Mouse (Mus musculus): ENCODE measurements around the gene Lpcat1.

Lpcat1 gene

DNA sequence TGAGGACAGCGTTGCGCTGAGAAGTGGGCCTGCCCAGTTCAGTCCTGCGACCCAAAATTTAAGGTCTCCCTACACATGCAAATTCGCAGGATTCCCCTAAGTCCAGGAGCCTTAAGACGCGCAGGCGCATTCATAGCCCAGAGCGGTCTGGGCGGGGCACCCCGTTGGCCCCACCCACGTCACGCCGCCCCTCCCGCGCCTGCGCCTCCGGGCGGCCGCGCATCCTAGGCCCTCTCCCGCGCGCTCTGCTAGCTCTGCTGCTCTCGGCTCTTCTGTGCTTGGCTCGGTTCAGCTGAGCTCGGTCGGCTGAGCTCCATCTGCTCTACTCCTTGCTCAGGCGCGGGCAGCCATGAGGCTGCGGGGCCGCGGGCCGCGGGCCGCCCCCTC is at the start of gene Lpcat1:
Gene Lpcat1, plus strand, starts transcription at position 164 of the 387 bp plus-strand sequence.
- peak; percentile 93 for DNase-seq

DNA sequence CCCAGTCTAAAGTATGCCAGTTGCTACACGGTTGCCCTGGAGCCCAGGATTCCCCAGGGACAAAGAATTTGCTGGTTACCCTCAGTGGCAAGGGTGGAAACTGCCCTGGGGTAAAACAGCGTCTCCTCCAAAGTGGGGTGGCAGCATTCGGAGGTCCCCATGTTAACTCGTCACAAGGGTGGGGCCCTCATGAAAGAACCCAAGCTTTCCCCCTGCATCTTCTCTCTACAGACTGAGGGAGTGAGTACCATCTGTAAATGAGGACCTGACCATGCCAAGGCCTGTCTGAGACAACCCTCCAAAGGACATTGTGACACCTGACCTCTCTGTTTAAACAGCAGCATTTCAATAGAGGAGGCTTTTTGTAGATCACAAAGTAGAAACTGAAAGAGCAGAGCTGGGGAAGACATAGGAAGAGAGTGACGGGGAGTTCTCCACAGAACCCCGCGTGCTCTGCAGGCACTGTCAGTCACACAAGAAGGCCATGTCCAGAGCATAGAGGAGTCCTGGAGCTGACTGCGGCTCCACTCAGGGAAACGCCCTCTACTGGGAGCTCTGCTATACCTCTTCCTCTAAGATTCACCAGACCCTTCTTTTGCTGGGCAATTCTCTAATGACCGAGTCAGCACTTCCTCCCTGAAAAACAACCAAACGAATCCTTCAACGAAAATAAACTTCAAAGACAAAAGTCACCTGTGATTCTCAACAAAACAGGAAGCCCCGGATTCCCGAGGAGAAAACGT is 49.3 kb upstream of the Lpcat1 start:
- DNase-seq = peak; percentile 43

DNA sequence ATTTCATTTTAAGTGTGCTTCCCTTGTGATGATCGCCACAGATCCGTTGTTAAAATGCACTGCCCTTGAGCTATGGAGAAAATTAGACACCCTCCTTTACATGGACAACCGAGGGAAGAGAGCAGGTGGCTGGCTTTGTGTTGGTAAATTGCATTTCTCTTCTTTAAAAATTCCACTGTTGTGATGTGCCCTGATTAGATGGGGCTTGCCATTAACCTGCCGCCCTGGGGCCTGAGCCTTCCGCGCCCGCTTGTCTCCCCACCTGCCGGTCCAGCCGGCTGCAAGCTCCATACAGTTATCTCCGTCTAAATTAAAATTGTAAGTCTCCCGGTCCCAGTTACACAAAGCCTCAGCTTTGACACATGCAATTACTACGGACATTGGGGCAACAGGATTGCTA is 48.7 kb upstream of the Lpcat1 start:
- no peak for DNase-seq

DNA sequence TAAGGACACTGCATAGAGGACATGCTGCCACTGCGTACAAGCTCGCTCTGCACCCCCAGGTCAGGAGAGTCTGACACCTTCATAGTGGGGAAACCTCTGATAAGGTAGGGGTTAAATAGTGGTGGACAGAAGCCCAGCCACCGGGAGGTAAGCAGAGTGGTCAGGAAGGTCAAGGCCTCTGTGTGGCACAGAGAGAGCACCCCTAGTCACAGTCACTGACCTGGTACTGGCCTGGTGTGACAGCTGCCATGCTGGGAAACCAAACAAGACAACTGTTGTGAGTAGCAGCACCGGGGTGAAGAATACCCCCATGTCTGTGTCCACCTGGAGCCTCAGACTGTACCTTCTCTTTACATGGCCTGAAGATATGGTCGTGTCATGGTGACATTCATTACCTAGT is 47.8 kb upstream of the Lpcat1 start:
- no peak for DNase-seq

DNA sequence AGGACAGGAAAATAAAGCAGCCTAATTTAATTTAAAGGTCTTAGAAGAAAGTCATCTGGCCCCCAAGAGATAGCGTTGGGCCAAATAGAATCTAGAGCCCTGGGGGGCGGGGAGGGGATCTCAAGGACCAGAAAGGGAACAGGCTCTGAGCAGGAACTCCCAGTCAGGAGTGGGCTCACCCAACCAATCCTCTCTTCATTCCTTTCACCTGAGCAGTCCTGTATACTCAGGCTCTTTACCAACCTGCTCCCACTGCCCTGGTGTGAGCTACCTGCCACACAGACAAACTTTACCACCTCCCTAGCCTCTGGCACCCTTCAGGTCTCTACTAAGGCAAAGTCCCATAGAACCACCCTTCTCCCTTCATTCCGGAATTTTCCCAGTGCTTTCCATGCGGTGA is 44.0 kb upstream of the Lpcat1 start:
- no peak for DNase-seq

DNA sequence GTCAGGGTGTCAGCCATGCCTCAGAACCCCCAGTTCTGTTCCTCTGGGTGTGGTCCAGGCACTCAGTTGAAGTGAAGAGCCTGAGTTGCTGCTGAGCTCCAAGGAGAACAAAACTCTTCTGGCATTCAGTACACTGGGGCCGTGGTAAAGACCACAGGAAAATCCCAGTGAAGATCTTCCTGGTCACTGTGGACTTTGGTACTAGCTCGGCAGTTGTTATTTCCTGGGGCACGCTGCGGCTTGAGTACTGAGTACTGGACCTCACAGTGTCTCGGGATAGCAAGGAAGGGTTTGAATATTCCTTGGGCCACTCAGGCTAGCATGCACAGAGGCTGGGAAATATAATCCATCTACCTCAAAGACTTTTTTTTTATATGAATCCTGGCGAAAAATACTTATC is 42.0 kb upstream of the Lpcat1 start:
- DNase-seq = no peak

DNA sequence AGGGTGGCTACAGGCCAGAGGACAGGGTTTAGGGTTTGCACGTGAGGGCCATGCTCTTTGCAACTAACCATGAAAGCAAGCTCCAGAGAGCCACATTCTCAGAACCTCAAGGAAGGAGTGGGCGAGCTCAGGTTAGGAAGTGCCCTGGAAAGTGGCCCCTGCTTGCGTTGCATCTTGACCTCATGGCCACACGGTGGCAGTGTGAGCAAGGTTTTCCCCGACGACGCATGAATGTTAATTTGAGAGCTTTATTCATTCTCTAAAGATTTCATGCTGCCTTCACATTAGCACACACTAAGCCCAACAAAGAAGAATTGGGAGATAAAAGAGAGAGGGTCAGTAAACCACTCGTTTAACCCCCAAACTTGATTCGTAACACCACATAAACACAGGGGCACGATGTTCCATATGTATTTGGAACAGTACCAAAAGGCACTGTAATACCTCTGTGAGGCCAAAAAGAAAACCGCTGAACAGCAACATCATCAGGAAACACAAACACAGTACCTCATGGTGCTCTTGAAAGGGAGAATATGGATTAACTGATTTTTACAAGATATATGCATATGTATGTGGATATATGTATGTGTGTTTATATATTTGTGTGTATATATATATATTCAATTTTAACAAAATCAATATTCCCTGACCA is 41.0 kb upstream of the Lpcat1 start:
- DNase-seq = peak; percentile 72

DNA sequence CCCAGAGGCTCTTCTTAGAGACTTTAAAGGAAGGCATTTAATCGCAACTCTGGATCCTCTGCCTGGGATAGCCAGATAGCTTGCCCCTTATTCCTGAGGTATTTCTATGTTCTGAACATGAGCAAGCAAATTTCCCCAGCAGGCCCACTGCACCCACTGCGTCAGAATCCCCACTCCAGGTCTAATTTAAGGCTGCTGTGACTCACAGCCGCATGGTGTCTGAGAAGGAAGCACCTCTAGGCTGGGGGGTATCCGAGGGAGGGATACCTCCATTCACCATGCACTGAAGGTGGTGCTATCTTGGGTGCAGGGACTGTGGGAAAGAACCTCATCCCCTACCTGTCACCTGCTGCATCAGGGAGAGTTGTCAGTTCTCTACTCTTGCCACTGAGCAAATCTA is 40.4 kb upstream of the Lpcat1 start:
- no peak for DNase-seq

DNA sequence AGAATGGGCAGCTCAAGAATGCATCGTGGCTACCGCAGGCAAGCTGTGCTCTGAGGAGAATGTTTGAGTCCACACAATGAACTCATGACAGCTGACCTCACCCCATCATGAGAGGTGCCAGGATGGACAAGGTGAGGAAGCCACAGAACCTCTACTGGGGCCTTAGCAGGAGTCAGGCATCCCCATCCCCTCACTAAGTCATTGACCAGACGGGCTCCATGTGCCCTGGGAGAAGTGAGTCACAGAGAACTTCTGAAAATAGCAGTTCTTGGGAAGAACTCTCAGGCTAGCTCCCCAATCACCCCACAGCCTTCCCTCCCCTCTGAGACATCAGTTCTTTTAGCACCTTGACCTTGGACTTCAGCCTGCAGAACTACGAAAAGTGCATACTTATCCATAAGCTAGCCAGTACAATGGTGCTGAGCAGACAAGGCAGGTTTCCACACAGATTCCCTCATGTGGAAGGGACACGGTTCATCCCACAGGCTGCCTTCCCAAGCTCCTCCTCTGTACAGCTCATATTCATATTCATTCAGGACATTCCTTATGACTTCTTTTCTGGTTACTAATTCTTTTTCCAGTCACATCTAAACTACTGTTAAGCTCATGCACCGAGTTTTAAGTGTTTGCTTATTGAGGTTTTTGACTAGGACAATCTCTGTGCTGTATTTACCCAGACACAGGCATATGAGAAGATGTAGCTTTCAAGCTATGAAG is 37.2 kb upstream of the Lpcat1 start:
- no peak for DNase-seq

DNA sequence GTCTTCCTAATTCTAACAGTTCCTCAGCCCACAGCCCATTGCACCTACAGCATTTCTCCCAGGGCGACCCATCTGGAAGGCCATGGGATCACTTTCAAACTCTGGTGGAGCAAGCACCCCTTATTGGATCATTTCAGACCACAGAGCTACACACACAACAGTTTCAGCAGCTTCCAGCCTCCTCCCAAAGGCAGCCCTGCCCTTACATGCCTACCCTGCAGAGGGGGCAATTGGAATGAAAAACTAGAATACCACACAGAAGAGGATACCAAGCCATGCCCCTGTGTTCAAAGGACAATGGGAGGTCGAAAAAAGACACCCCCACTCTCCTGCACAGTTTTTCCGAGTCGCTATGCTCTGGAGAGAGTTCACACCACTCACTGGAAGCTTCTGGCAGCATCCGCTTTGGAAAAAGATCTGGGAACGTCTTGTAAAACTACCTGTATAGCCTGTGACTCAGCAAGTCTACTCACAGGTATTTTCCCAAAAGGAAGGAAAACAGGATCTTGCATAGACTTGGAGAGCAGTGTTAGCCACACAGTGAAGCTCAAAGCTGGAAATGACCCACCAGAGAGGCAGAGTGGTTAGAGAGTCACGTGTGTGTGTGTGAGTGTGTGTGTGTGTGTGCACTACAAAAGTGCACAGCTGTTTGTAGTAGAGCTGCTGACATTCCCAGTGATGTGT is 34.4 kb upstream of the Lpcat1 start:
- no peak for DNase-seq

DNA sequence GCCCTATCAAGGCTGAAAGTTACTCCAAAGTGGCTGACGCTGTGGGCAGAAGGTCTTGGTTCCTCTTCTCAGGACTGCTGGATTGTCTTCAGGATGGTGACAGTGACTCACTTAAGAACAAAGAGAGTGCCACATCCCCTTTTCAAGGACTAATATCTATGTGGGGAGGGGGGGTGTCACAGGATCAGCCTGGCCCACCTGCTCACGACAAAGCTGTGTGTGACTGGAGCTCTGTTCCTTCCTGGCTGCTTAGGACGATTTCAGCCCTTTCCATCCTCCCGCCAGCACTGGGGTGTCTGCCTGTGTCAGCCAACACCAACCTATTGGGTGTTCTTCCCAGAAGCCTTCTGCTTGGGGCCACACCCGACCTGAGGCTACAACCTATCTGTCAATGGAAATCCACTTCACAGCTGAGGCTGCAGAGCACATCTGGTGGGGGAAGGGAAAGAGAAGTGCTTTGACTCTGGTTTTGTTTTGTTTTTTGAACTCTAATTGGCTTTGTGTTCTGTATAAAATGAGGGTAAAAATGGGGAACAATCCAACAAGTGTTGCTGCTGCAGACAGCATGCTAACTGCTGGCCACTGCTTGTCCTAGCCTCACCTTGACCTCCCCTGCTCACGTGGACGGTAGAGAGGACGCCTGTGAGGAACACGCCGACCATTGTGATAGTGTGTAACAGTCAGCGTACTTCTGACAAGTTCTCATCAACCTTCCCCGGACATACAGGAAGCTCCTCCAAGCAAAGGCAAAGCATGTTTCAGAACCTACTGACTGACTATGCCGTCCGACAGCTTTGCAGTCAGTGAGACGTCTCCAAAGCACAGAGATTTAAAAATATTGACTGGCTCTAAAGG is 33.1 kb upstream of the Lpcat1 start:
- no peak for DNase-seq

DNA sequence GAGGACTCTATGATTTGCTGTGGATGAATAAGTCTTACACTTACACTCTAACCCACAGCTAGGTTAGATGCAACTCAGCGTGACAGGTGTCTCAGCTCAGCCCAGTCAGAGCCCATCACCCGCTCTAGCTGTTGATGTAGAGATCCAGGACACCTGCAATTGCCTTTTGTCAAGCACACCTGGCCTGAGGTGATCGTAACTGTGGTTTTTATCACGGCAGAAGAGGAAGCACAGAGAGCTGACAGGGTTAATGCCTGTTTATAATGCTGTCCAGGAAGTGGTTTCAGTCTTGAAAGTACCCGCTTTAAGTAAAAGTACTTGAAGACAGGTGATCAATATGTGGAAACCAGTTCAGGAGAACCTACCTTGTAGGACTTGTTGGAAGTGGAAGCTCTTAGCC is 32.3 kb upstream of the Lpcat1 start:
- DNase-seq = no peak

DNA sequence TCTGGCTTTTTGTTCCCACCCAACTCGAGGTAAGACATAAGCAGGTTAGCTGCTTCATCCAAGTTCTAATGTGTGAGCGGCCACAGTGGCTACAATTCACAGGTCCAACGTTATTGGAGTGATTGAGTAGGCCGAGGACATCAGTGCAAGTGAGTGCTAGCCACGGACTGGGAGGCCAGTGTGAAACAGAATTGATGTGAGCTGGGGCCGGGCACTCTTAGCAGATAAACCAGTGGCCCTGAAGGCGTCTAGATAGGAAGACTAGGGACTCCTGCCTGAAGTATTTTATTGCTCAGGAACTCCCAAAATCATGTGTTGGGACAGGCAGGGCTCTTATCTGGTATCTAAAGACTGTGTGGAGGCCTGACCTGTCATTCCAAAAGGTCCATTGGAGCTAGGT is 31.3 kb upstream of the Lpcat1 start:
- DNase-seq = no peak

DNA sequence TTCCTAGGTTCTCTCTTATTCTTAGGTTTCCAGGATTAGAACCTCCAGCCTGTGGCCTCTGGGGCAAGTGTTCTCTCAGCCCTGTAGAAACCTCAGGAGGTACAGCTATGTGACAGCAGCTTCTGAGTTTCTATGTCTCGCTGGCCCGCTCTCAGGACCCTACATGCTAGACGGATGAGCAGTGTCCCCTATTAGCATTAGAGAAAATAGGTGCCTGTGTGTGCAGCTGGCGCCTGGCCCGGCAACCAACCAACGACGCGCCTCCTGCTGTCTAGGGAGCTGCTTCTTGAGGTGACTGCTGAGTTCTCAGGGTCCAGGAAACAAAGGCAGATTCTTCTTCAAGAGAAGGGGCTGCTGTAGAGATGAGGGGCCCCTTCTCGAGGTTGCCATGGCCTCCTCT is 27.9 kb upstream of the Lpcat1 start:
- no peak for DNase-seq

DNA sequence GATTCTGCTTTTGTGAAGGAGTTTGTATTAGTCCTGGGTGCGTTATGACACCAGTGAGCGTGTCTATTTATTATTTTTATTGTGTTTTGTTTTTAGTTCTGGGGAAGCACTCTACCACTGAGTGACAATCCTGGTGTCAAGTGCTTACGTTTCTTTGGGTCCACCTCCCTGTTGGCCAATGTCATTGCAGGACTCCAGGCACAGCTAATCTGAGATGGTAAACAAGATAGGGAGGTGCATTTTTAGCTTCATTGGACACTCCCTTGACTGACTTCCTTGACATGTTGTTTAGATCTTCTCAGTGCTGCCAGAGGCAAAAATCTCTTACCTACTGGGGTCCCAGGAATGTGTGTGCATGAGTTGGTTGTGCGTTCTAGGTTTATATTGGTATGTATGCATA is 26.0 kb upstream of the Lpcat1 start:
- no peak for DNase-seq

DNA sequence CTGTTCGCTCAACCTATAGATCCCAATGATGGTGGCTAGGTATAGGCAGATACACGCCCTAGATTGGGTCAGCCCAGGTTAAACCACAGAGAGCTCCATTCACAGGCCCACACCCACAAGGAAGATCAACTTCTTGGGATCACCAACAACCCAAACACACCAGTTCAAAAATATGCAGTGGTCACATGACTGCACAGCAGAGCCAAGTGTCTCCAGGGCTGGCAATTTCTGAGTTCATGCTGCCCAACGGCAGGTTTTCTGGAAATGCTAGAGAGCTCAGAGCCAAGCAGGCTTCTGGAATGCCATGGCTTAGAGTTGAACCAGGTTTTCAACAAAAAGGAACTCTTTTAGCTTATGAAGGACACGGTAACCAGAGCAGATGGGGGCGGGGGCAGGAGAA is 25.3 kb upstream of the Lpcat1 start:
- DNase-seq = no peak

DNA sequence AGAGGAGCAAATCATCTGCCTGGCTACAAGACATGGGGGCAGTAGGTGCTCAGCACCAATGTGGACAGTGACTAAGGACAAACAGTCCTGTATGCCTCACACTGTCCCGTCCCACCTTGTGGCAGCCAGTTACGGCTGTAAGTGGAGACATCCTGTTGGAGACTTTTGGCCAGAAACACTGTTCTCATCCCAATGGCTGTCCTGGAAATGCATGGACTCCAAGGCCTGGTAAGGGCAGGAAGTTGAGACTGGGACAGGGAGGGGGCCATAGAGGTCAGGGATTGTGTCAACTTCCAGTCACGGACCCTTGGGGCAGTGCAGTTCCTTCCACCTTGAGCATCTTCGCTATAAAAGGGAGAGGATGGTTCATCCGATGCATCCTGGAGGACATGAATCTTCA is 24.6 kb upstream of the Lpcat1 start:
- DNase-seq = peak; percentile 17

DNA sequence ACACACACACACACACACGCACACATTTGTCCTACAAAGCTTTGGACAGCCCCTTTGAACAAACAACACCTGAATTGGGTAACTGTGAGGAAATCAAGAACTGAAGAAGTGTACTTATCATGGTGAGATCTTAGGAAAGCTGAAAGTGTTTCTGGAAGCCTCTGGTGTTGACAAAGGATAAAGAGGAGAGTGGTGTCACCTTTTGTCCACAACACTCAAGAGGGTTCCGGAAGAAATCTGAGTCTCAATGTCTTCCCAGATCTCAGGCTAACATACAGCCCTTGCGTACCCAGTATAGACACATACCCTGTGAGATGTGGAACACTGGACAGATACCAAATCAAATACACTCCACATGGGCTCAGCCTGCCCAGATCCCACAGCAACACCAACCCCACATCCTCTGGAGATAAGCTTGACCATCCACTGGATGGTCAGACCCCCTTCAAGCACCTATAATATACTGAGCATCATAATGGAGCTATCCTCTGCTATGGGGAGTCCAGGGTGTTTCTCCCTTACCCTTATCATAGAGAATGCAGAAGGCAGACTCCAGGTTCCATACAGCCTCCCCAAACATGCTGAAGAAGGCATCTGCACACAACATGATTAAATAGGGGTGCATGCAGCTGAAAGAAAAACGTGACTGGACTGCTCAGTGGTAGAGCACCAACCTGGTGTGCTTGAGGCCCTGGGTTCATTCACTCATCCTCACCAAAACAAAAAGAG is 23.7 kb upstream of the Lpcat1 start:
- no peak for DNase-seq

DNA sequence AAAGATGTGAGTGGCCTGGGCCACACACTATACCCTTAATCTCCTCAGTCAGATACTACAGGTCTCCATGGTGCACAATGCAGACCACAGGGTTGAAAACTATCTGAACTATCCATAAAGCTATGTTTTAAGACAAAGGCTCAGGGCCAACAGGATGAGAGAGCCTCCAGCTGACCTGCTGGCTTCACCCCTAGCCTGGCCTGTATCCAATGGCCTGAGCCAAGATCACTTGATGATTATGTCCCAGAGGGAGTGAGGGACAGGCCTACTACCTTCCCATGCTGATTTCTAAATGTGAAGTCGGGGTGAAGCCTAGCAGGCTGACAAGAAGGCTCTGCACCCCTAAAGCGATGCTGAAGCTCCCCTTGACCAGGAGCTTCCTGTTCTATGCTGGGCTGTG is 21.9 kb upstream of the Lpcat1 start:
- DNase-seq = peak; percentile 64

DNA sequence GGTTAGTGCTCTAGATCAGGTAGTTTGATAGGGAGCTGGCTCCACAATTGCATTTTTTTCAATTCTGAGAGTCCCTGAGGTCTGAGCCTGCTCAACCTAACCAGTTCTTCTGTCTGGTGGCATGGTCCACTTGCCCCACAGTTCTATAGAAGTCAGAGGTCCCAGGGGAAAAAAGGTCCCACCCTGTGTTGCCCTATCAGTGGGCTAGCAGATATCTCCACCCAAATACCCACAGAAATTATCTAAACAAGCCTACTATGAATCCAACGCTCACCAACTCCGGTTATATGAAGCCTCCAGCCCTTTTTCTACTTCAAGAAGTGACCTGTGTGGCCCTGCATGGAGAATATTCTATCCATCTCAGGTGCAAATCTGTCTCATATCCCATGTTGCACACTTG is 20.9 kb upstream of the Lpcat1 start:
- DNase-seq = no peak

DNA sequence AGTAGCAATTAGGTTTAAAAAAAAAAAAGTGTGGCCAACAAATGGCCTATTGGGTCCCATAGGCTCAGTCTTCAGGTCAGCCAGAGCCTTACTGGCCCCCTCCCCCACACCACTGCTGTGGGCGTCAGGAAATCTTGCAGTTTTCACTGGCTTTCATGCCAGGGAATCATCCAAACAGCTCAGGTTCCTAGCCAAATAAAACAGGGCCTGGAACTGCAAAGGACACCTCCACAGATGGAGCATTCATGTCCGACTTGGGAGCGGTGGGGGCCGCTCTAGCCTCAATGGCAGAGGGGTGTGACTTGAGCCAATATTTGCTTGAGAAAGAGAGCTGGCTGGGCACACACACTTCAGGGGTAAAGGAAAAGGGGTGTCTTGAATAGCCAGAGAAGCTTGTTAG is 20.5 kb upstream of the Lpcat1 start:
- DNase-seq = no peak

DNA sequence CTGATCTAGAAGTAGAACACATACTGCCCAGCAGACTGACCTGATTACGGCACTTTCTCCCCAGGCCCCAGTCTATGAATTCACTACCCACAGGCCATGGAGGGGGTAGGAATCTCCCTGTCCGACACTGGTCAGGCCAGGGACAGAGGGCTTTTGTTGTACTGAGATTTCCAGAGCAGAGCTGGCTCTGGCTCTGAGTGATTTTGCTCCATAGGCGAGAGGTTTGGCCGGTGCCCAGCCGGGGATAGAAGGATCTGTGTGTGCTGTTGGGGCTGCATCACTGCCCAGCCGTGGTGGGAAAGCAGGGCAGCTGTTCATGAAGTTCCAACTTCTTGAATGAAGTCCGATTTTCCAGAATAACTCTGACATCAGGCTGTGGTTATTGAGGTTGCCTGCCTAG is 20.1 kb upstream of the Lpcat1 start:
- DNase-seq = no peak
